Mouse (Mus musculus) spleen, adult 2 months (tissue): ENCODE measurements around the gene Vezt.

Experiments
- CTCF ChIP-seq: fragments of 200-500 bp; IDR thresholded peaks from 2 replicates; pipeline ENCODE4 v1.5.1; 2011; ENCODE audit warnings: mild to moderate bottlenecking, inconsistent platforms; ENCODE audit not compliant: insufficient read depth, insufficient read length, insufficient replicate concordance; ENCODE audit errors: extremely low read depth
- POLR2A ChIP-seq: fragments of 200-500 bp; IDR thresholded peaks from 2 replicates; pipeline ENCODE4 v1.6.1; 2011; ENCODE audit warnings: low read depth, low read length, inconsistent platforms

- no peak for TF ChIP-seq CTCF
- TF ChIP-seq POLR2A: no peak
These were observed 7.1 kb downstream of the Vezt start for GRCm38 (mm10) chr10:94028493-94028892.
